Mouse (Mus musculus) hindbrain, embryonic 11.5 days (tissue): ENCODE data around the gene Gm11236. TPM values are rescaled to one million over a fixed set of nuclear protein-coding genes. Genes with fewer than 3 reads are reported as not detected.
A peak's percentile ranks its signal among the peaks of the same experiment; 100 is the strongest.
"Not testable (repeated sequence)": the region's sequence is repeated elsewhere in the genome, so short reads cannot be mapped to it uniquely, and the experiment has no call there.

Experiments
- ATAC-seq: fragments of 200-750 bp; cut with Nextera tagmentation; 2 replicates; pipeline ENCODE4 v1.8.0; 2017; ENCODE audit warnings: mild to moderate bottlenecking, moderate TSS enrichment, moderate library complexity; ENCODE audit not compliant: low FRiP score
- DNase-seq: peaks from one replicate; pipeline ENCODE4 v3.0.0-alpha.2; 2015; ENCODE audit warnings: low spot score
- H3K27ac ChIP-seq: fragments of 300-500 bp; sonication (generic); 2 replicates; pipeline ENCODE4 v1.5.1; 2014; ENCODE audit warnings: mild to moderate bottlenecking, low read depth, low read length
- H3K27me3 ChIP-seq: fragments of 300-500 bp; sonication (generic); 2 replicates; pipeline ENCODE4 v1.6.1; 2014; ENCODE audit warnings: mild to moderate bottlenecking, low read length, moderate library complexity, mixed read lengths; ENCODE audit not compliant: control insufficient read depth, insufficient read depth
- H3K36me3 ChIP-seq: fragments of 300-500 bp; sonication (generic); 2 replicates; pipeline ENCODE4 v1.6.1; 2014; ENCODE audit warnings: mild to moderate bottlenecking, low read length, moderate library complexity, mixed read lengths; ENCODE audit not compliant: control insufficient read depth, insufficient read depth
- H3K4me1 ChIP-seq: fragments of 300-500 bp; sonication (generic); replicated peaks from 2 replicates; pipeline ENCODE4 v1.6.1; 2014; ENCODE audit warnings: low read length, mixed read lengths; ENCODE audit not compliant: control insufficient read depth, insufficient read depth
- H3K4me2 ChIP-seq: fragments of 300-500 bp; sonication (generic); replicated peaks from 2 replicates; pipeline ENCODE4 v1.6.1; 2014; ENCODE audit warnings: mild to moderate bottlenecking, low read depth, low read length
- H3K4me3 ChIP-seq: fragments of 300-500 bp; sonication (generic); 2 replicates; pipeline ENCODE4 v1.5.1; 2014; ENCODE audit warnings: low read depth, low read length
- H3K9ac ChIP-seq: fragments of 300-500 bp; sonication (generic); 2 replicates; pipeline ENCODE4 v1.6.1; 2014; ENCODE audit warnings: low read depth, low read length
- H3K9me3 ChIP-seq: fragments of 300-500 bp; sonication (generic); 2 replicates; pipeline ENCODE4 v1.6.1; 2016; ENCODE audit warnings: low read length; ENCODE audit not compliant: control insufficient read depth
- WGBS: fragments of 180-500 bp; shearing (Covaris S2); extraction: QIAGEN DNeasy Blood & Tissue Kit; methylation state at CpG from one replicate; pipeline ENCODE4 v1.1.7; 2014; 5-methylcytosine and 5-hydroxymethylcytosine counted together
- polyA plus RNA-seq: library from polyadenylated mRNA; unstranded; fragments of >200 nt; fragmentation: Nextera tagmentation; extraction: Ambion mirVana; gene quantifications from 2 replicates; pipeline ENCODE4 v1.2.1, GENCODE M21; 2014

Gene Gm11236
- polyA plus RNA-seq = not detected in 2 replicates

DNA sequence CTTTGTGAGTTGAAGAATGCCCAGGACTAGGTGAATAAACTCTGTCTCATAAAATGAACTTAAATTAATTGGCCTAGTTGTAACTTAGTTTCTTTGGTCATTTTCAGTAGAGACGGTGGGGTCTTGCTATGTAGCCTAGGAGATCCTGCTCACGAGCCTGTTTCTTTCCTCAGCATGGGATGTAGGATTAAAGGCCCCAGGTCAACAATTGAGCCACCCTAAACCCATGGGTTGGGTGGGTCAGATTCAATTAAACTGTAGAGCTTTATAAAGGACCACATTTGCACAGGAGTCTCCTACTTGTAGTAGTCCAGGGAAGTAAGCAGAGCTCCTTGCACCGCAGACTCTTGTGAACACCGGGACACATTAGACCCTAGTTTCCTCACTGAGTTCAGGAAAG, at the start of gene Gm11236:
TSS of gene Gm11236 (plus strand) at position 301 of the 400 bp plus-strand sequence.
- DNase-seq, H3K27ac ChIP-seq, H3K36me3 ChIP-seq, H3K9ac ChIP-seq, H3K9me3 ChIP-seq, H3K4me2 ChIP-seq, H3K27me3 ChIP-seq, H3K4me1 ChIP-seq, H3K4me3 ChIP-seq, ATAC-seq: not testable (repeated sequence)
- no CpG with 5 or more reads among the region's 4 CpGs for WGBS

DNA sequence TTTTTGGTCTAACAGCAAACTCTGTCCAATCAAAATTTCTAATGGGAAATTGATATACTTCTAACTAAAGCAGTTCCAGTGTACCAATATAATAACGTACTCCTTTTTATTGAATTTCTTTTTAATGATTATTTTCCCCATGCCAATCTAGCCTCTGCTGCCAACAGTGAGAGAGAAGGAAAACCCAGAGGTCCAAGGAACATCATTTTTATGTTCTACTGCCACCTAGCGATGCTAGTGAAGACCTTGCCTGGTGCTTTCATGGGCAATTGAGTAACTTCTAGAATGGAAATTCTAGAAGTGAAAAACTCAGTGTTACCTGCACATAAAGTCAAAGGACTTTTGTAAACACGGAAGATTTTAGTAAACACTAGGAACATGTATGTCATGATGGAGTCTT, 38.7 kb upstream of the Gm11236 start:
- H3K27ac ChIP-seq = no peak overlapping the region
- no peaks in the 10 kb centered on the region for H3K9me3 ChIP-seq
- 8% methylated on average over 3 of the region's 3 CpGs for WGBS
- peak; percentile 71; the same call in 1 of the 2 replicates for ATAC-seq
- no peaks in the 10 kb centered on the region for H3K4me1 ChIP-seq
- H3K4me3 ChIP-seq = no peak overlapping the region
- H3K4me2 ChIP-seq = no peak overlapping the region
- H3K9ac ChIP-seq = no peak overlapping the region
- no peaks in the 10 kb centered on the region for H3K36me3 ChIP-seq
- peak; percentile 71 for DNase-seq
- no peaks in the 10 kb centered on the region for H3K27me3 ChIP-seq

DNA sequence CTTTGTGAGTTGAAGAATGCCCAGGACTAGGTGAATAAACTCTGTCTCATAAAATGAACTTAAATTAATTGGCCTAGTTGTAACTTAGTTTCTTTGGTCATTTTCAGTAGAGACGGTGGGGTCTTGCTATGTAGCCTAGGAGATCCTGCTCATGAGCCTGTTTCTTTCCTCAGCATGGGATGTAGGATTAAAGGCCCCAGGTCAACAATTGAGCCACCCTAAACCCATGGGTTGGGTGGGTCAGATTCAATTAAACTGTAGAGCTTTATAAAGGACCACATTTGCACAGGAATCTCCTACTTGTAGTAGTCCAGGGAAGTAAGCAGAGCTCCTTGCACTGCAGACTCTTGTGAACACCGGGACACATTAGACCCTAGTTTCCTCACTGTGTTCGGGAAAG, 30.3 kb upstream of the Gm11236 start, which contains the start of gene Gm11238:
TSS of gene Gm11238 (plus strand) at position 301 of the 400 bp plus-strand sequence.
- ATAC-seq = not testable (repeated sequence)

DNA sequence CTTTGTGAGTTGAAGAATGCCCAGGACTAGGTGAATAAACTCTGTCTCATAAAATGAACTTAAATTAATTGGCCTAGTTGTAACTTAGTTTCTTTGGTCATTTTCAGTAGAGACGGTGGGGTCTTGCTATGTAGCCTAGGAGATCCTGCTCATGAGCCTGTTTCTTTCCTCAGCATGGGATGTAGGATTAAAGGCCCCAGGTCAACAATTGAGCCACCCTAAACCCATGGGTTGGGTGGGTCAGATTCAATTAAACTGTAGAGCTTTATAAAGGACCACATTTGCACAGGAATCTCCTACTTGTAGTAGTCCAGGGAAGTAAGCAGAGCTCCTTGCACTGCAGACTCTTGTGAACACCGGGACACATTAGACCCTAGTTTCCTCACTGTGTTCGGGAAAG, 15.2 kb upstream of the Gm11236 start, which contains the start of gene Gm11237:
TSS of gene Gm11237 (plus strand) at position 301 of the 400 bp plus-strand sequence.
- not testable (repeated sequence) for H3K27me3 ChIP-seq, H3K9ac ChIP-seq, H3K27ac ChIP-seq, ATAC-seq, H3K4me3 ChIP-seq, H3K4me2 ChIP-seq, H3K4me1 ChIP-seq, H3K9me3 ChIP-seq, H3K36me3 ChIP-seq, DNase-seq
- no CpG with 5 or more reads among the region's 3 CpGs for WGBS

More for the DNA sequence above, 30.3 kb upstream of the Gm11236 start, which contains the start of gene Gm11238:
- H3K4me1 ChIP-seq, H3K4me2 ChIP-seq, H3K4me3 ChIP-seq, DNase-seq, H3K27ac ChIP-seq, H3K9me3 ChIP-seq, H3K27me3 ChIP-seq, H3K36me3 ChIP-seq, H3K9ac ChIP-seq: not testable (repeated sequence)
- WGBS = no CpG with 5 or more reads among the region's 3 CpGs

DNA sequence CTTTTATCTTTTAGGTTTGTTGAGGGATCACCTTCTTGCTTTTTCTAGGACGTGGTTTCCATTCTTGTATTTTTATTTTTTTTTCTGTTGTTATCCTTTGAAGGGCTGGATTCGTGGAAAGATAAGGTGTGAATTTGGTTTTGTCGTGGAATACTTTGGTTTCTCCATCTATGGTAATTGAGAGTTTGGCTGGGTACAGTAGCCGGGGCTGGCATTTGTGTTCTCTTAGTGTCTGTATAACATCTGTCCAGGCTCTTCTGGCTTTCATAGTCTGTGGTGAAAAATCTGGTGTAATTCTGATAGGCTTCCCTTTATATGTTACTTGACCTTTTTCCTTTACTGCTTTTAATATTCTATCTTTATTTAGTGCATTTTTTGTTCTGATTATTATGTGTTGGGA, 23.9 kb downstream of the Gm11236 start:
- ATAC-seq, H3K9ac ChIP-seq, H3K9me3 ChIP-seq, H3K4me1 ChIP-seq, H3K4me3 ChIP-seq, H3K27me3 ChIP-seq, H3K36me3 ChIP-seq, DNase-seq, H3K4me2 ChIP-seq, H3K27ac ChIP-seq: not testable (repeated sequence)
- 89% methylated on average over 4 of the region's 4 CpGs for WGBS

DNA sequence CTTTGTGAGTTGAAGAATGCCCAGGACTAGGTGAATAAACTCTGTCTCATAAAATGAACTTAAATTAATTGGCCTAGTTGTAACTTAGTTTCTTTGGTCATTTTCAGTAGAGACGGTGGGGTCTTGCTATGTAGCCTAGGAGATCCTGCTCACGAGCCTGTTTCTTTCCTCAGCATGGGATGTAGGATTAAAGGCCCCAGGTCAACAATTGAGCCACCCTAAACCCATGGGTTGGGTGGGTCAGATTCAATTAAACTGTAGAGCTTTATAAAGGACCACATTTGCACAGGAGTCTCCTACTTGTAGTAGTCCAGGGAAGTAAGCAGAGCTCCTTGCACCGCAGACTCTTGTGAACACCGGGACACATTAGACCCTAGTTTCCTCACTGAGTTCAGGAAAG, 30.1 kb downstream of the Gm11236 start, which contains the start of gene Gm11239:
TSS of gene Gm11239 (plus strand) at position 301 of the 400 bp plus-strand sequence.
- no CpG with 5 or more reads among the region's 4 CpGs for WGBS

DNA sequence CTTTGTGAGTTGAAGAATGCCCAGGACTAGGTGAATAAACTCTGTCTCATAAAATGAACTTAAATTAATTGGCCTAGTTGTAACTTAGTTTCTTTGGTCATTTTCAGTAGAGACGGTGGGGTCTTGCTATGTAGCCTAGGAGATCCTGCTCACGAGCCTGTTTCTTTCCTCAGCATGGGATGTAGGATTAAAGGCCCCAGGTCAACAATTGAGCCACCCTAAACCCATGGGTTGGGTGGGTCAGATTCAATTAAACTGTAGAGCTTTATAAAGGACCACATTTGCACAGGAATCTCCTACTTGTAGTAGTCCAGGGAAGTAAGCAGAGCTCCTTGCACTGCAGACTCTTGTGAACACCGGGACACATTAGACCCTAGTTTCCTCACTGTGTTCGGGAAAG, 45.3 kb downstream of the Gm11236 start, which contains the start of gene Gm428:
TSS of gene Gm428 (plus strand) at position 301 of the 400 bp plus-strand sequence.
- H3K27ac ChIP-seq, H3K9ac ChIP-seq, H3K4me1 ChIP-seq, H3K4me3 ChIP-seq, H3K9me3 ChIP-seq, ATAC-seq, H3K36me3 ChIP-seq, H3K27me3 ChIP-seq, DNase-seq, H3K4me2 ChIP-seq: not testable (repeated sequence)
- WGBS = no CpG with 5 or more reads among the region's 4 CpGs

More for the DNA sequence above, 30.1 kb downstream of the Gm11236 start, which contains the start of gene Gm11239:
- H3K27me3 ChIP-seq, H3K9ac ChIP-seq, H3K4me2 ChIP-seq, H3K4me3 ChIP-seq, DNase-seq, ATAC-seq, H3K9me3 ChIP-seq, H3K4me1 ChIP-seq, H3K27ac ChIP-seq, H3K36me3 ChIP-seq: not testable (repeated sequence)

Other genes with a start within 250 kb of the Gm11236 start
- gene Gm11487, start 233.0 kb upstream of the Gm11236 start, polyA plus RNA-seq = not detected in 2 replicates
- gene Gm11238, start 30.2 kb upstream of the Gm11236 start, polyA plus RNA-seq = not detected in 2 replicates
- gene Gm11237, start 15.1 kb upstream of the Gm11236 start, polyA plus RNA-seq = not detected in 2 replicates
- not detected in 2 replicates for gene Gm11239, start 30.2 kb downstream of the Gm11236 start, polyA plus RNA-seq
- not detected in 2 replicates for gene Gm428, start 45.4 kb downstream of the Gm11236 start, polyA plus RNA-seq
- 0.59 and 0.78 TPM in 2 replicates for gene Rasef, start 152.9 kb downstream of the Gm11236 start, polyA plus RNA-seq
- not detected in 2 replicates for gene Gm11758, start 238.1 kb downstream of the Gm11236 start, polyA plus RNA-seq